Mouse (Mus musculus) brain, adult 10 weeks (tissue): ENCODE measurements around the gene Ascc2. TPM values are rescaled to one million over a fixed set of nuclear protein-coding genes. Genes with fewer than 3 reads are reported as not detected.

Source experiments
- polyA plus RNA-seq: library from polyadenylated mRNA; stranded (reverse); fragments of 350-450 nt; fragmentation: Illumina TruSeq; extraction: RNeasy Lipid Tissue Mini Kit (QIAGEN cat#74804); gene quantifications from one replicate; pipeline ENCODE4 v1.2.3, GENCODE M21; 2015; ENCODE audit warnings: low read depth, low replicate concordance

Ascc2 gene
- 16.6 TPM for polyA plus RNA-seq

DNA sequence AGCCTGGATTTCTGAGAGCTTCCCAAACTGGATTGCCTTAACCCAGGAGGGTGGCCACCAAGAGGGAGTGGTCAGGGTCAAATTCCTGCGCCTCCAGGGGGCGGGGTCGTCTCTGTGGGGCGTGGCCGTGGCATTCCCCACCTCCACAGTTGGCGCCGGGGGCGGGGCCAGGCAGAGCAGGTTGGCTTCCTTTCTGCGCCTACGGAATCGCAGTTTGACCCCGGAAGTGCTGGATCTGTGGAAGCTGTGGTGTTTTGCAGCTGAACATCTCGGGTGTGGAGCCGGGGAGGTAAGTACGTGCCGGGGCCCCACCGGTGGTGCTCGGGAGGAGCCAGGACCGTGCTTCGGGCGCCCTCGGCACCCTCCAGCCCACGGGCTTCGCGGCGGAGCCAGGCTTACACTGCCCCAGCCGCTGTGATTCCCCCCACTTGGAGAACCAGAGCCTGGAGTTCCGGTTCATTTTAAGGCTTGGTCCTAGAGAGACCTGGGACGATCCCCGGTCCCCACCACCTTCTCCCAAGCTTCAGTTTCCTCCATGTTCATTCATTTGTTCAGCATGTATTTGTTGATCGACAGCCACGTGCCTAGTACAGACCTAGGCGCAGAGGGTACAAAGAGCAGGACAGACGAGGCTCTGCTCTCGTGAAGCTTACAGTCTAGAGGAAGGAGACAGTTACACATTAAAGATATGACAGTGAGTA lies at the start of gene Ascc2:
Gene Ascc2 (plus strand): TSS at position 214 of the 701 bp plus-strand sequence.

DNA sequence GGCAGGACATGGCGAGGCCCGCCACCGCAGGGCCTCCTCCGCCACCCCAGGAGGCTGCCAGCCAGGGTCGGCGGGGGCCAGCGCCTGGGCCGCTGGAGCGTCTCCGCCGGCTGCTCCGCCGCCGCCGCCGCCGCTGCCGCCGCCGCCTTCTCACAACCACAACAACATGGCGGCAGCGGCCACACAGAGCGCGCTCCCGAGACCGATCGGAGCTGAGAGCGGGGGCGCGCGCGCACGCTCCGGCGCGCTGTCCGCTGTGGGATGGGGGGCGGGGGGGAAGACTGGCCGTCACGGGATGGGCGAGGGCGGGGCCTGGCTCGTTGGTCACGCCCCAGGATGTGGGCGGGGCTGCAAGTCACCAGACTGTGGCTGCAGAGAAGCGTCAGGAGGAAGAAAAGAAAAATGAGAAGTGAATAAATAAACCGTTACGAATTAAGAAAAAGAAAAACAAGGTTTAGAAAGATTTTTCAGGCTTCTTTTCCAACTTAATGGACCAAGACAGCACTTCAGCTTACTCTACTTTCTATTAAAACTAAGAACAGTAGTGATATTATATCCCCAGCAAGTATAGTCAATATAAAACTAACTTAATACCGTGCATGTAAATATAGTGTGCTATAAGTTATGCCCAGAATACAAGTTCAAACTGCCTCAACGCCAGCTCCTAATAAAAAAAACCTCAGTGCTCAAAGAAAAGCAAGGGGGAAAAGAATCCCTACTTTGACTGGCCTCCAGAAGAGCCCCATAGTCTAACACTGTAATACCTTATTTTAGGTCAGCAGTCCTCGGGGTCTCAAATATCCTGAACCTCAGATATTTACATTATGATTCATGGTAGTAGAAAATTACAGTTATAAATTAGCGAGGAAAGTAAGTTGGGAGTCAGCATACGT lies 42.7 kb upstream of the Ascc2 start, which contains the start of gene Mtmr3:
Gene Mtmr3 (minus strand): TSS at position 256 of the 893 bp plus-strand sequence.

DNA sequence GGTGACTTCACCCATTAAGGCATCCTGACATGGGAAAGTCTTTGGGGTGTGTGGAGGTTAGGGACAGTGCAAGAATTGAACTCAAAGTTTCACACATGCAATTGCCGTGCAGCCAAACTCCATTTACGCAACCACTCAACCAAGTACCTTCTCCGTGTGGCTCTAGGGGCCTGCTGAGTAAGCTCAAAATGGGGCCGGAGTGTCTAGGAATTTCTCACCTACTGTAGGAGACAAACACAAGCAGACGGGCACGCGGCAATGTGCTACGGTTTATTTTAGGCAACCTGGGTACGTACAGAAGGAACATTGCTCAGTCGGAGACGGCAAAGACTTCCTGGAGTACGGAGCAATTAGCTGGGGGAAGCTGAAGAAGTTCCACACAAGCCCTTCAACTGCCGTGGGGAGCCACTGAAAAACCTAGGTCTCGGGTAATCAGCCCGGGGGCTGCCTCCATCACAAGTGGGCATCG lies 17.5 kb upstream of the Ascc2 start, which contains the start of gene Gm11032:
Gene Gm11032 (plus strand): TSS at position 51 of the 469 bp plus-strand sequence.

DNA sequence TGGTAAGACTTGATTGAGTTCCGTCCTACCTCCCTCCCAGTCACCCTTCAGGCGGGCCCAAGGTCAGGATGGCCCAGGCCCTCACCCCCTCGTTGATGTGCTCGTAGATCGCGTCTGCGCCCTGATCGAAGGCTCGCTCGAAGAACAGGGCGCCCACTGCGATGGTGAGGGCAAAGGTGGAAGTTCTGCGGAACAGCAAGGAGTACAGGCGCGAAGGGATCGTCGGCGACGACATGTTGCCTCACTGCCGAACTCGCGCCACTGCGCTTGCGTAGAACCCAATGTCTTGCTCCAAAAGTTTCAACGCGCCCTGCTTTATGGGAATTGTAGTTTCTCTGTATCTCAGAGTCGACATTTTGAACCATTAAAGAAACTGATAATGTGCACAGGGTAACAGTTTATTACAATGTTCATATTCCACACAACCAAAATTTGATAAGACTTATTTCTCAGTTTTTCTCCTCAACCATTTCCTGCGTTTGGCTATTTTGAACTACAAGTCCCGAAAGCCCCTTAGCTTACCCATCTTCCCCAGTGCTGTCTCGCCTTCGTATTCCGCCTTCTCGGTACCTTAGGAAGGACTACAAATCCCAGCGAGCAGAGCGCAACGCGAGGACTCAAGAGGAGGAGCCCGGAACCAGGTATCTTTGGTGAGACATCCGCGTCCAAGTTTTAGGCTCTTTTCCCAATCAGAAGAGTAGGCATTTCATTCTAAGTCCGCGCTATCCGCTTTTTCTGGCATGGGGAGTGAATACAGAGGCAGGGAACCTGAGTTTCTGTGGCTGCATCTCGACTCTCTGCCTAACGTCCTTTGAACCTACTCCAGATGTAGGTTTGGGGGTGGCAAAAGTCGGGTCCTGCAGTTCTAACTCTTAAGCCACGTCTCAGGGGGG lies 66.8 kb downstream of the Ascc2 start, which contains the start of the genes Uqcr10 and Zmat5:
Gene Uqcr10 (minus strand): TSS at position 271 of the 893 bp plus-strand sequence.
Gene Zmat5 (plus strand): TSS at position 607 of the 893 bp plus-strand sequence.

Other genes starting within 250 kb of the Ascc2 start
- gene Hormad2, start 196.6 kb upstream of the Ascc2 start, polyA plus RNA-seq = not detected
- gene Mtmr3, start 42.9 kb upstream of the Ascc2 start, polyA plus RNA-seq = 46.6 TPM
- gene Gm11032, start 17.7 kb upstream of the Ascc2 start, polyA plus RNA-seq = not detected
- 897 TPM for gene Uqcr10, start 66.6 kb downstream of the Ascc2 start, polyA plus RNA-seq
- 50.6 TPM for gene Zmat5, start 66.9 kb downstream of the Ascc2 start, polyA plus RNA-seq
- 49.2 TPM for gene Cabp7, start 109.0 kb downstream of the Ascc2 start, polyA plus RNA-seq
- gene Nf2, start 211.8 kb downstream of the Ascc2 start, polyA plus RNA-seq = 61.5 TPM
- 110 TPM for gene Nipsnap1, start 236.2 kb downstream of the Ascc2 start, polyA plus RNA-seq